ENCODE assay signal across 21 mouse cellular contexts in genomic region chr8:61451721-61452337, GRCm38 (mm10). TPM values are rescaled to one million over a fixed set of nuclear protein-coding genes. Genes with fewer than 3 reads are reported as not detected.
DNase-seq lines count a peak whose midpoint lies in the region; ATAC-seq lines count a peak whose summit lies in the region.
"Had no signal": no experiment of that assay in that cellular context is flagged by ENCODE, and none has a peak within 500 bp of the region (broad histone marks: within the 10 kb centered on the region; RNA-seq: fewer than 3 reads in every experiment).

No protein-coding gene starts in this region.

- H3K27me3 ChIP-seq in neural tube, embryonic 11.5 days (ENCODE audit: control insufficient read depth, insufficient read depth, low read length), result no peaks in the 10 kb centered on the region
- no peaks in the 10 kb centered on the region for H3K27me3 ChIP-seq in neural tube, embryonic 15.5 days (replicated peaks)
- H3K27me3 ChIP-seq: embryonic facial prominence, embryonic 13.5 days; forebrain, embryonic 12.5 days had no signal

- H3K9ac ChIP-seq in neural tube, embryonic 11.5 days (ENCODE audit: low read length), result no peak overlapping the region
- no peak overlapping the region for H3K9ac ChIP-seq in neural tube, embryonic 15.5 days (replicated peaks)
- H3K9ac ChIP-seq: embryonic facial prominence, embryonic 13.5 days; forebrain, embryonic 12.5 days had no signal

- H3K4me3 ChIP-seq in neural tube, embryonic 11.5 days (ENCODE audit: low read depth, low read length), result no peak overlapping the region
- H3K4me3 ChIP-seq in neural tube, embryonic 15.5 days (replicated peaks), result no peak overlapping the region
- H3K4me3 ChIP-seq: embryonic facial prominence, embryonic 13.5 days; forebrain, embryonic 12.5 days had no signal

- H3K9me3 ChIP-seq in neural tube, embryonic 11.5 days (ENCODE audit: control insufficient read depth, low read length), result no peaks in the 10 kb centered on the region
- no peaks in the 10 kb centered on the region for H3K9me3 ChIP-seq in neural tube, embryonic 15.5 days (replicated peaks)
- H3K9me3 ChIP-seq: embryonic facial prominence, embryonic 13.5 days; forebrain, embryonic 12.5 days had no signal

- H3K27ac ChIP-seq in neural tube, embryonic 11.5 days (ENCODE audit: low read depth, low read length), result no peak overlapping the region
- H3K27ac ChIP-seq in neural tube, embryonic 15.5 days (replicated peaks), result peak overlapping the region; percentile 38
- H3K27ac ChIP-seq: embryonic facial prominence, embryonic 13.5 days; forebrain, embryonic 12.5 days had no signal

- no peak overlapping the region for H3K4me2 ChIP-seq in neural tube, embryonic 11.5 days (ENCODE audit: low read depth)
- H3K4me2 ChIP-seq in neural tube, embryonic 15.5 days, result peak overlapping the region; percentile 24
- H3K4me2 ChIP-seq: embryonic facial prominence, embryonic 13.5 days; forebrain, embryonic 12.5 days had no signal

- intact Hi-C loops in left cerebral cortex, postnatal 10 days (cut with DNase I), result no loop called here

- peak; percentile 61 for ATAC-seq in neural tube, embryonic 11.5 days (ENCODE audit: insufficient read depth, low FRiP score, low TSS enrichment)
- ATAC-seq in inflammation-experienced regulatory T-cells, adult 6 months, result peak; percentile 1
- peak; percentile 61 for ATAC-seq in neural tube, embryonic 15.5 days (ENCODE audit: low FRiP score)
- ATAC-seq: forebrain, embryonic 16.5 days; Patski had no signal

- peak; percentile 2 for DNase-seq in adrenal gland, adult 2 months
- no peak for DNase-seq in adrenal gland, adult (ENCODE audit: inconsistent age in 2 of 2, low spot score in 1 of 2)
- no peak for DNase-seq in neural tube, embryonic 11.5 days (ENCODE audit: low spot score)
- DNase-seq in neural tube, embryonic 10.5 days (ENCODE audit: extremely low spot score, low spot score), result no peak
- DNase-seq in lung, postnatal 36 days, result no peak
- no peak for DNase-seq in left cerebral cortex, postnatal 10 days (ENCODE audit: extremely low spot score in 1 of 2, low spot score in 2 of 2)
- DNase-seq: adrenal gland, adult 8-10 months; adrenal gland, postnatal 36 days; cerebellum, adult 11-12 months; cerebellum, adult 9-10 months; cerebellum, postnatal 25 days; gastrocnemius, postnatal 14 days; heart, postnatal 10 days; heart, postnatal 4 days; kidney, adult 18-20 months had no signal

- no peaks in the 10 kb centered on the region for H3K36me3 ChIP-seq in neural tube, embryonic 11.5 days (ENCODE audit: control insufficient read depth, insufficient read depth, low read length)
- no peaks in the 10 kb centered on the region for H3K36me3 ChIP-seq in neural tube, embryonic 15.5 days
- H3K36me3 ChIP-seq: embryonic facial prominence, embryonic 13.5 days; forebrain, embryonic 12.5 days had no signal

- 71% methylated on average over 8 of the region's 8 CpGs for WGBS in neural tube, embryonic 11.5 days
- WGBS in neural tube, embryonic 15.5 days, result 39% methylated on average over 8 of the region's 8 CpGs

- no peaks in the 10 kb centered on the region for H3K4me1 ChIP-seq in neural tube, embryonic 11.5 days (ENCODE audit: control insufficient read depth, insufficient read depth, low read length)
- H3K4me1 ChIP-seq in neural tube, embryonic 15.5 days, result peaks cover 10% of the 10 kb centered on the region
- H3K4me1 ChIP-seq: embryonic facial prominence, embryonic 13.5 days had no signal

RNA-seq across cellular contexts. Expression of gene Cbr4, which starts 35.7 kb away (rescaled TPM):
- total RNA-seq in adrenal gland, adult 2 months (2021), result 10 to 100 TPM; 38.9 to 51.9 TPM
- 1.6 and 3.8 TPM in 2 replicates for polyA plus RNA-seq in adrenal gland, adult 2 months (2012; rRNA removed)
- polyA plus RNA-seq in neural tube, embryonic 11.5 days (2014; fragmentation: Nextera tagmentation; extraction: Ambion mirVana), result 25.2 and 26.5 TPM in 2 replicates
- polyA plus RNA-seq in inflammation-experienced regulatory T-cells, adult 6 months (2017; shearing (Covaris generic)), result 10 to 100 TPM; 19.9 to 25.3 (median 23.4) TPM
- 17.2 and 25.4 TPM in 2 replicates for polyA plus RNA-seq in neural tube, embryonic 15.5 days (2015; fragmentation: Nextera tagmentation; extraction: Ambion mirVana)
- total RNA-seq in left cerebral cortex, postnatal 10 days (2021), result 10 to 100 TPM; 19.5 to 19.8 TPM

Comparison
In these comparisons a context has a peak if more than half of its experiments do, and no peak if none do; other contexts are left out.
1. ATAC-seq: peak in every context shown above with its lines; median percentile 61 in neural tube, embryonic 11.5 days; 61 in neural tube, embryonic 15.5 days; 1 in inflammation-experienced regulatory T-cells, adult 6 months.